Mouse (Mus musculus) cerebellum, postnatal 36 days (tissue): ENCODE results near the gene Rdm1.
A peak's percentile ranks its signal among the peaks of the same experiment; 100 is the strongest.
"Not testable (repeated sequence)": the region's sequence is repeated elsewhere in the genome, so short reads cannot be mapped to it uniquely, and the experiment has no call there.

Source experiments
- DNase-seq, 2 experiments: peaks; one replicate each; pipeline ENCODE4 v3.0.0; 2021 to 2022; ENCODE audit warnings: mixed read lengths in 2 of 2

Rdm1 gene

GRCm38 (mm10) chr11:101616948-101617767 is 9.8 kb upstream of the Rdm1 start:
- no peak for DNase-seq

- no peak for DNase-seq
These were observed 9.1 kb upstream of the Rdm1 start for GRCm38 (mm10) chr11:101617849-101618248.

GRCm38 (mm10) chr11:101618596-101618995 is 8.4 kb upstream of the Rdm1 start:
- DNase-seq = no peak

GRCm38 (mm10) chr11:101620022-101620655 is 6.9 kb upstream of the Rdm1 start:
- DNase-seq = not testable (repeated sequence)

- no peak for DNase-seq
These were observed 373 bp upstream of the Rdm1 start for GRCm38 (mm10) chr11:101626649-101626994.

- peak; percentile 77 to 80 for DNase-seq
These were observed 1.0 kb downstream of the Rdm1 start for GRCm38 (mm10) chr11:101627857-101628559.

- not testable (repeated sequence) for DNase-seq
These were observed 1.9 kb downstream of the Rdm1 start for GRCm38 (mm10) chr11:101628733-101629417.

- no peak for DNase-seq
These were observed 8.7 kb downstream of the Rdm1 start for GRCm38 (mm10) chr11:101635660-101636059.

GRCm38 (mm10) chr11:101639761-101640160 is 12.8 kb downstream of the Rdm1 start:
- no peak for DNase-seq

- DNase-seq = peak; percentile 81 to 86
These were observed 14.1 kb downstream of the Rdm1 start for GRCm38 (mm10) chr11:101640857-101641709.

- DNase-seq = peak in 1 of 2 experiments; percentile 31
These were observed 15.0 kb downstream of the Rdm1 start for GRCm38 (mm10) chr11:101641710-101642642.

- no peak for DNase-seq
These were observed 15.9 kb downstream of the Rdm1 start for GRCm38 (mm10) chr11:101642931-101643330.

- no peak for DNase-seq
These were observed 17.6 kb downstream of the Rdm1 start for GRCm38 (mm10) chr11:101644591-101644990.

GRCm38 (mm10) chr11:101645043-101645410 is 18.0 kb downstream of the Rdm1 start:
- not testable (repeated sequence) for DNase-seq

- DNase-seq = peak; percentile 71 to 74
These were observed 18.7 kb downstream of the Rdm1 start for GRCm38 (mm10) chr11:101645411-101646282.

- DNase-seq = not testable (repeated sequence)
These were observed 19.3 kb downstream of the Rdm1 start for GRCm38 (mm10) chr11:101646283-101646794.

- not testable (repeated sequence) for DNase-seq
These were observed 20.1 kb downstream of the Rdm1 start for GRCm38 (mm10) chr11:101647093-101647492.

- DNase-seq = no peak
These were observed 29.4 kb downstream of the Rdm1 start for GRCm38 (mm10) chr11:101656356-101656755.

GRCm38 (mm10) chr11:101657528-101657885 is 30.5 kb downstream of the Rdm1 start:
- no peak for DNase-seq
